Mouse (Mus musculus): ENCODE results near the gene Cd151.

GRCm38 (mm10) chr7:141451928-141452327 lies 15.3 kb upstream of the Cd151 start:
- TF ChIP-seq POLR2A (IDR thresholded peaks at IDR 0.05; ENCODE audit: insufficient read depth, low read depth, low read length) (no peak), CTCF (IDR thresholded peaks at IDR 0.05) (no peak), EP300 (IDR thresholded peaks at IDR 0.05; ENCODE audit: insufficient read depth, low read depth, low read length) (no peak)

Measured in heart, adult 2 months (tissue).